Mouse (Mus musculus): ENCODE results near the gene Kctd19. TPM values are rescaled to one million over a fixed set of nuclear protein-coding genes. Genes with fewer than 3 reads are reported as not detected.

Gene Kctd19
- total RNA-seq, 2 experiments from 2014 or later, result not detected

- DNase-seq (ENCODE audit: low spot score in 2 of 2), result no peak
These were observed 51.3 kb downstream of the Kctd19 start for GRCm38 (mm10) chr8:105361751-105362702.

GRCm38 (mm10) chr8:105359646-105360045 is 53.7 kb downstream of the Kctd19 start:
- no peak for DNase-seq (ENCODE audit: low spot score in 2 of 2)

DNA sequence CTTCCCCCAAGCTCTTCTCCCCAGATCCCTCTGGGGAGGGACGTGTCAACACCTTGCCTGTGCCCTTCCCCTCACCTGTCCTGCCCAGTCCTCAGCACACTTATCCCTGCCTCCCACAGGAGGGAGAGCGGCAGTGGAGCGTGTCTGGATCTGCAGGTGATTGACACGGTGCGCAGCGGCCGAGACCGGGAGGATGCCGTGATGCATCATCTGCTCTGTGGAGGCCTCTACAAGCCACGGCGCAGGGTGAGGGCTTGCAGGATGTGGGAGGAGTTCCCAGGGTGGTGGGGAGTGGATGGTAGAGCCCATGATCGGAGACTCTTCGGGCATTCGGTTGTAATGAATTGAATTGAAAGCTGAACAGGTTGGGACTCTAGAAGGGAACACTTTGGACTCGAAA is 54.1 kb downstream of the Kctd19 start:
- DNase-seq (ENCODE audit: low spot score in 2 of 2), result no peak

- no peak for DNase-seq (ENCODE audit: low spot score in 2 of 2)
These were observed 56.6 kb downstream of the Kctd19 start for GRCm38 (mm10) chr8:105356681-105357080.

DNA sequence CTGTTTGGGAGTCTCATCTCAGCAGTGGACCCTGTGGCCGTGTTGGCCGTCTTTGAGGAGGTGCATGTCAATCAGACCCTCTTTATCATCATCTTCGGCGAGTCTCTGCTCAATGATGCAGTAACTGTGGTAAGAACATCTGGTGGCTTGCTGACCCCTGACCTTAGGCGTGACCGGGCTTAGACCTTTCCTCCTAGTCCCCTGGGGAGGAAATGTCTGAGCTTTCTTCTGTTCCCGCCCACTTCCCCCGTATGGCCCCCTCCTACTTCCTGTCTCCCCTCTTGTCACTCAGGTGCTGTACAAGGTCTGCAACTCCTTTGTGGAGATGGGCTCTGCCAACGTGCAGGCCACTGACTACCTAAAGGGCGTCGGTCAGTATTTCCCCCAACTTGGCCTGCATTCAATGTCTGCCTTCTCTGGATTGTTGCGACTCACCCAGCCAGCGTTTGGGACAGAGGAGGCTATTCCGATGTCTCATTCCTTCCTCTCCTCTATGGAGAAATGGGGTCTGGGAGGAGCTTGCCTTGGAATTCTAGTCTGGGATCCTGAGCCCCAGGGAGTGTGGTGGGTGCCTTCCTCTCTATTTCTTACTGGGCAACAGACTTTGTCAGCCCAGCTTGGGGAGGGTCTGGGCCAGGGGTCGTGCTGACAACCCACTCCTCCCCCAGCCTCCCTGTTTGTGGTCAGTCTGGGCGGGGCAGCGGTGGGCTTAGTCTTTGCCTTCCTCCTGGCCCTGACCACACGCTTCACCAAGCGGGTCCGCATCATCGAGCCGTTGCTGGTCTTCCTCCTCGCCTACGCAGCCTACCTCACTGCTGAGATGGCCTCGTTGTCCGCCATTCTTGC is 57.9 kb downstream of the Kctd19 start:
- DNase-seq (ENCODE audit: low spot score in 2 of 2), result no peak

GRCm38 (mm10) chr8:105354549-105354948 is 58.8 kb downstream of the Kctd19 start:
- DNase-seq (ENCODE audit: low spot score in 2 of 2), result no peak

GRCm38 (mm10) chr8:105353583-105354135 is 59.6 kb downstream of the Kctd19 start:
- DNase-seq (ENCODE audit: low spot score in 2 of 2), result no peak

DNA sequence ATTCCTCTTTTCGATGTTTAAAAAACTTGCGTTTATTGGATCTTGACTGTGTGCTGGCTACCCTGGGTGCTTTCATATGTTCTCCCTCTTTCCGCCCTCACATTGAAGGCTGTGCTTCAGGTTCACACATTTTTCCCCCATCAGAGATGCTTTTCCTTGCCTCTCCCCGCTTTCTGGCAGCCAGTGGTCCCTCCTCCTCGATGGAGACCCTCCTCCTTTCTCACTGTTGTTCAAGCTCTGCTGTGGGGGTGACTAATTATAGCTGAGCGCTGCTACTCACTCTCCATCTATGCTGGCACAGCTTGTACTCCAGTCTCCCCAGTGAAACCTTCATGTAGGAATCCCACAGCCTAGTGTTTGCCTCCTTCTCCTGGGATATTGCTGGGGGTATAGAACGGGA is 63.1 kb downstream of the Kctd19 start:
- no peak for DNase-seq (ENCODE audit: low spot score in 2 of 2)

- peak; percentile 43 to 64 for DNase-seq (ENCODE audit: low spot score in 2 of 2)
These were observed 64.1 kb downstream of the Kctd19 start for GRCm38 (mm10) chr8:105349096-105349771.

GRCm38 (mm10) chr8:105348450-105349095 is 64.7 kb downstream of the Kctd19 start, which contains the start of gene Slc9a5:
Gene Slc9a5 (plus strand): TSS chr8:105348843.
- DNase-seq (ENCODE audit: low spot score in 2 of 2), result peak; percentile 45 to 68

GRCm38 (mm10) chr8:105347428-105348221 is 65.7 kb downstream of the Kctd19 start, which contains the start of gene Fhod1:
Gene Fhod1 (minus strand): TSS chr8:105347953.
- peak; percentile 69 to 83 for DNase-seq (ENCODE audit: low spot score in 2 of 2)

GRCm38 (mm10) chr8:105346611-105347427 is 66.5 kb downstream of the Kctd19 start:
- DNase-seq (ENCODE audit: low spot score in 2 of 2), result no peak

DNA sequence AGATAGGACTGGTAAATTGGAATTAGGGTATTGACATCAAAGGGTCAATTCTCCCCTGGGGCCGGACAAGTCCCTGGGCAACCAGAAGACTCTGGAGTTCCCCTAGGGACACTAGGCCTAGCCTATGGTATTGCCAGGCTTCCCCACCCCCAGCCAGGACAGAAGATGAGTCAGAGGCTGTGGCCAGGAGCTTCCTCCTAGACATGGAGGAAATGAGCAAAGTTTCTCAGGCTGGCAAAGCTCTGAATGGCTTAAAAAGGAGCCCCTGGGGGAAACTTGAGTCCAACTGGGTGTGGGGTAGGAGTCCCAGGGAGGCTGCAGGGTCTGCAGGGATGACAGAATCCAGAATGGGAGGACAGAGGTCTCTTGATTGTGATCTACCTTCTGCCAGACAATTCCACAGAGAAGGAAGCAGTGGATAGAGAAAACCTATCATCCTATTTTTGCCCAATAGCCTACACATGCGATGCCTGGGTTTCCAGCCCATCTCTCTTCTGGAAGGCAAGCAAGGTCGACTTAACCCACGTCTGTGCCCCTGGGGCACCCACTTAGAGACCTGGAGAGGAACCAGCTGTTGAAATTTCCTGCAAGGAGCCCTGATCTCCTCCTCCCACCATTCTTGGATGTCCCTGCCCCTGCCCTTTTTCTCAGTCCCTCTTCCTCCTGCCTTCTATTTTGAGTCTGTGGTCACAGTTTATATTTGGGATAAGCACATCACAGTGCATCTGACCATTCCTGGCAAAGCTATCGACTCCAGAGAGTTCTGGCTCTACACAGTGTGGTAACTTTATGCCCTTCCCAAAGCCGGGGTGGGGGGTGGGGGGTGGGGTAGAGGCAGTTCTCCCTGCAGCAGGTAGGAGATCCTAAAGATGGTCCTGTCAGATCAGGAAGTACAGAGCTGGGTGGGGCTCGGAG is 68.0 kb downstream of the Kctd19 start:
- DNase-seq (ENCODE audit: low spot score in 2 of 2), result no peak

GRCm38 (mm10) chr8:105343791-105344574 is 69.3 kb downstream of the Kctd19 start:
- DNase-seq (ENCODE audit: low spot score in 2 of 2), result no peak

DNA sequence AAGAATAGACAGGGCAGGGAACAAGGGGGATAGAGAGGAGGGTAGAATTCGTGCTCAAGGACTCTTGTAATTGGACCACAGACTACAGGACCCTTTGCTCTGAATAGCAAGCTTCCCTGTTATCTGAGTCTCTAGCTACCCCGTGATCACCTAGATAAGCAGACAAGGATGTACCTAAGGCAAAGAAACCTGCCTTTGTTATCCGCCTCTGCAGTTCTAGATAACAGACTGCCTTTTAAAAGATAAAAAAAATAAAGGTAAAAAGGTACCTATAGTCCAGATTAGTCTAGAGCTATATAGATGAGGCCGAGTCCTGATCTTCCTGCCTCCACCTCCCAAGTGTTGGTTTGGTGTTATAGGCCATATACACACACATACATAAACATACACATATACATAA is 70.5 kb downstream of the Kctd19 start:
- no peak for DNase-seq (ENCODE audit: low spot score in 2 of 2)

GRCm38 (mm10) chr8:105341399-105341798 is 71.9 kb downstream of the Kctd19 start:
- no peak for DNase-seq (ENCODE audit: low spot score in 2 of 2)
